Mouse (Mus musculus): ENCODE measurements at regions not wholly inside any gene's neighbourhood (a gene's known extent, or its start where the extent isn't known, plus 50 kb on each side); places are given as distances from the start of the nearest gene placed in this dataset.
"Not testable (repeated sequence)": the region's sequence is repeated elsewhere in the genome, so short reads cannot be mapped to it uniquely, and the experiment has no call there.

DNA sequence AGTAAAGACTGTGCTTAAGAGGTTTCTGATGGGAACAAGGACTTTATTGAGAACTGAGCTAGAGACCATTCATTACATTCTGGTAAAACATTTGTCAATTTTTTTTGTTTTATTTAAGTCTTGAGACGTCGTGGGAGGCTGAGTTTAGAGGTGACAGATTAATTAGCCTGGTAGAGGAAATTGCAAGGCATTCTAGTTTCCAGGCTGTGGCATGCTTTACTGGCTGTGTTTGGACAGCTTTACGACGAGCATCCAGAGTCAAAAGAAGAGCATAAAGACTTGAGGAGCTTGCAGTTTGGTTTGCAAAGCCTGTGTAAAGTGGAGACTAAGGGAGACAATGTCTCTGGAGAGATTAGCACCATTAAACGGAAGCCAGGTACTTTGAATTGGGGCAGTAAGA lies 154.0 kb upstream of the Got2 start:
- no peaks in the 10 kb centered on the region for H3K36me3 ChIP-seq
- no peaks in the 10 kb centered on the region for H3K27me3 ChIP-seq
- ATAC-seq (ENCODE audit: insufficient number of reproducible peaks, insufficient read depth, low FRiP score, low TSS enrichment), result no peak
- no peak overlapping the region for H3K4me2 ChIP-seq (replicated peaks)
- no peak overlapping the region for H3K4me3 ChIP-seq
- H3K27ac ChIP-seq, result no peak overlapping the region
- H3K9ac ChIP-seq, result no peak overlapping the region
- 58% methylated on average over 5 of the region's 5 CpGs for WGBS
- H3K4me1 ChIP-seq, result no peaks in the 10 kb centered on the region
- no peaks in the 10 kb centered on the region for H3K9me3 ChIP-seq

DNA sequence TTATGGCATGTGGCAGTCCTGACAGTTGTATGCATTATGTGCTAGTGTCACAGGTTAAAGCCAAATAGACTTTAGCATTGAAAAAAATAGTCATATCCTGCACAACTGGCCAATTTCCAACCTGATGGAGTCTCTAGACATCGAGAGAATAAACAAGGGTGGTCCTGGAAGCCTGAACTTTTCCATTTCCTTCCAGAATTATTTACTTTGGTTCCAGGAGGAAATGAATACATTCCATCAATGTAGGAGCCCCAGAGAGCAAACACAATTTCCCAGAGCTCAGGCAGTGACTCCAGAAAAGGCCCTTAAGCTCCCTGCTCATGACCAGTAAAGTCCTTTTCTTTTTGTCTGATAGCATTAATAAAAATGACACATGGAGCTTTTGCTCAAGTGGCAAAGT lies 151.9 kb upstream of the Got2 start:
- 52% methylated on average over 1 of the region's 1 CpGs for WGBS
- Histone ChIP-seq H3K9ac (no peak overlapping the region), H3K4me1 (no peaks in the 10 kb centered on the region), H3K4me2 (replicated peaks) (no peak overlapping the region), H3K36me3 (no peaks in the 10 kb centered on the region), H3K4me3 (no peak overlapping the region), H3K27ac (no peak overlapping the region), H3K27me3 (no peaks in the 10 kb centered on the region), H3K9me3 (no peaks in the 10 kb centered on the region)
- no peak for ATAC-seq (ENCODE audit: insufficient number of reproducible peaks, insufficient read depth, low FRiP score, low TSS enrichment)

DNA sequence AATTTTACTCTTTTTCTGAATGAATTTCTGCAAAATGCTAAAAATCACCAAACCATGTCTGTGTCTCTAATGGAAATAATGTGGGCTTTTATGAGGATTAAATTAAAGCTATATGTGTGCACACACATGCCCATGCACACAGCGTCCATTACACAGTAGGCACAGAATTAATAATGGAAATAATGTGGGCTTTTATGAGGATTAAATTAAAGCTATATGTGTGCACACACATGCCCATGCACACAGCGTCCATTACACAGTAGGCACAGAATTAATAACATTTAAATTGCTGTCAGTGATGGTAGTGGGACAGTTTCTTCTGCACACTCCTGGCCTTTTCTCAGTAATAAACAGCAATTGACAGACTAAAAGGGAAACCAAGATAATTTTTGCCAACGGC lies 130.4 kb upstream of the Got2 start:
- H3K4me2 ChIP-seq (replicated peaks); H3K27ac ChIP-seq; H3K27me3 ChIP-seq; H3K9me3 ChIP-seq; H3K4me1 ChIP-seq; H3K36me3 ChIP-seq; ATAC-seq (ENCODE audit: insufficient number of reproducible peaks, insufficient read depth, low FRiP score, low TSS enrichment); H3K4me3 ChIP-seq; H3K9ac ChIP-seq: not testable (repeated sequence)
- 79% methylated on average over 3 of the region's 3 CpGs for WGBS

- no peak overlapping the region for H3K4me2 ChIP-seq (replicated peaks)
- no peaks in the 10 kb centered on the region for H3K9me3 ChIP-seq
- no peak overlapping the region for H3K27ac ChIP-seq
- no peaks in the 10 kb centered on the region for H3K27me3 ChIP-seq
- H3K4me3 ChIP-seq, result no peak overlapping the region
- ATAC-seq (ENCODE audit: insufficient number of reproducible peaks, insufficient read depth, low FRiP score, low TSS enrichment), result no peak
- no peaks in the 10 kb centered on the region for H3K36me3 ChIP-seq
- H3K9ac ChIP-seq, result no peak overlapping the region
- WGBS, result 83% methylated on average over 1 of the region's 1 CpGs
- no peaks in the 10 kb centered on the region for H3K4me1 ChIP-seq
Measured at GRCm38 (mm10) chr8:96012002-96012401, 123.7 kb upstream of the Got2 start.

DNA sequence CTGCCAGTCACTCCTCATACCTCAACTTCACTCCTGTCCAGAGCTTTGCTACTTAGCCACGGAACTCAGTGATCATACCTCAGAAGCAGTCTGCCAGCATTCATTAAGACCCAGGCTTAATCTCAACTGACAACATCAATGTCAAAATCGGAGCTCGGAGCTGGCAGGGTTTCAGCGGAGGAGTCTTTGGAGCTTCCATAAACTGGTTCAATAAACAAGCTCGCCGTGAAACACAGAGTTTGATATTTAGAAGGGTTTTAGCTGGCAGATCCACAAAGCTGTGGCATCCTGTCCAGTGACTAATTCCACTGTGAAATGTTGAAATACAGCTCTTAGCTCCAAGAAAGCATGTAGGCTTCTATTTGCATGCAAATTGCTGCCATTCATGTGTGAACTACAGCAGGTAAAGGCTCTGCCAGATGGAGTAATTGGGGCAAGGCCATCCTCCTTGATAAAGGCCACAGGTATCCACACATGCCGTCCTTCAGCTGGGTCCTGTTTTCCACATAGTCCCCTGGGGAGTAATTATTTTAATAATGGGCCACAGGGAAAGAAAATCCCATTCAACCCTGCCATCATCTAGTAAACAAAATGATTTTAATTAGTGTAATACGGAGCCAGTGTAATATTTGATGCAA lies 103.6 kb upstream of the Got2 start:
- Histone ChIP-seq H3K36me3 (no peaks in the 10 kb centered on the region), H3K4me3 (no peak overlapping the region), H3K9ac (no peak overlapping the region), H3K9me3 (no peaks in the 10 kb centered on the region), H3K27me3 (no peaks in the 10 kb centered on the region), H3K4me1 (0 out of 2 replicates have a peak, but pooled peaks cover 4% of the 10 kb centered on the region), H3K4me2 (replicated peaks) (no peak overlapping the region), H3K27ac (no peak overlapping the region)
- no peak for ATAC-seq (ENCODE audit: insufficient number of reproducible peaks, insufficient read depth, low FRiP score, low TSS enrichment)
- 75% methylated on average over 8 of the region's 8 CpGs for WGBS

DNA sequence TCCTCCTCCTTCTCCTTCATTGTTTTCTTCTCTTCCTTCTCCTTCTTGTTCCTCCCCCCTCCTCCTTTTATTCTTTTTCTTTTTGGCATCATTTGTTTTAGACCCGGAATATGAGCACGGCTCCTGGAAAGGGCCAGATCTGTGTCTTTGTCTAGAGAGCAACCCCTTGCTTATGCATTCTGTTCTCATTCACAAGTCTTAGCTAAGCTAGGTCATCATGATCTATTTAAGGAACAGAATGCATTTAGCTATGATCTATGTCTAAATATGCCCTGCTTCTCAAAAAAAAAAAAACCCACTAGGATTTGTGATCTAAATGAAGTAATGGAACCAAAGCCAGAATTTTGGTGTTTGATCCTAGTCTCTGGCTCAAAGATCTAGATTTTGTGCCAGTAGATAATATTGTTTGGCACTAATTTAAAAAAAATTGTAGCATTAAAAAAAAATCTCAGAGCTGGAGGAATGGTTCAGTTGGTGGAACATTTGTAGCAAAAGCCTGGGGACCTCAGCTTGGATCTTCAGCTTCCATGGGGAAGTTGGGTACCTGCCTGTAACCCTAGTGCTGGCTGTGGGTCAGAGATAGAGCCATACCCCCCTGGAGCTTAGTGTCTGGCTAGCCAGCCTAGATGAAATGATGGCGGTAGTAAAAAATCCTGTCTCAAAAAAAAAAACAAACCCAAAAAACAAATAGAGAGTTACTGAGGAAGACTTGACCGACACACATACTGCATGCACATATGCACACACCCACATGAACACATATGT lies 100.5 kb upstream of the Got2 start:
- no peak for ATAC-seq (ENCODE audit: insufficient number of reproducible peaks, insufficient read depth, low FRiP score, low TSS enrichment)
- no peaks in the 10 kb centered on the region for H3K9me3 ChIP-seq
- WGBS, result 94% methylated on average over 4 of the region's 4 CpGs

DNA sequence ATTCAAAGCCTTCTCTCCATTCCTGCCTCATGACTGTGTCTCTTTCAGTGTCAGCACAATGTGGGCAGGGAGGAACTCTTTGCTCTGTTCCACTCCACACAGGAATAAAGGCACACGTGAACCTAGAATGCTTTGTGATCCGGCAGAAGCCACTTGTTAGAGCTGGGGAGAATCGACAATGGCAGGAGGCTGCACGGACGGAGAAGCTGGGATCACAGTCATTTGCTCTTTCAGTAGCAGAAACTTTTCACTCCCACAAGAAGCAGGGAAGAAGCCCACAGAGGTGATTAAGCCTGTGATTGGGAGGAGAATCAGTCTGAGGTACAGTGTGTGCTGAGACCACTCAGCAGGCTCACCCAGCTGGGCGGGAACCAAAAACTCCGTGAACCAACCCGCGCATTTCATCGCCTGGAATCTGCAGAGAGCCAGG lies 98.7 kb upstream of the Got2 start:
- Histone ChIP-seq H3K4me2 (replicated peaks) (peak overlapping the region; percentile 44), H3K27ac (no peak overlapping the region), H3K4me1 (0 out of 2 replicates have a peak, but pooled peaks cover 4% of the 10 kb centered on the region), H3K27me3 (no peaks in the 10 kb centered on the region), H3K4me3 (peak overlapping the region; percentile 9; the same call in 1 of the 2 replicates), H3K9me3 (no peaks in the 10 kb centered on the region), H3K36me3 (no peaks in the 10 kb centered on the region), H3K9ac (peak overlapping the region; percentile 20; the same call in 1 of the 2 replicates)
- 10% methylated on average over 10 of the region's 10 CpGs for WGBS
- ATAC-seq (ENCODE audit: insufficient number of reproducible peaks, insufficient read depth, low FRiP score, low TSS enrichment), result no peak

More for the DNA sequence above, 100.5 kb upstream of the Got2 start:
- Histone ChIP-seq H3K27ac (no peak overlapping the region), H3K9ac (no peak overlapping the region), H3K36me3 (no peaks in the 10 kb centered on the region), H3K27me3 (no peaks in the 10 kb centered on the region), H3K4me2 (replicated peaks) (no peak overlapping the region), H3K4me1 (0 out of 2 replicates have a peak, but pooled peaks cover 4% of the 10 kb centered on the region), H3K4me3 (no peak overlapping the region)

DNA sequence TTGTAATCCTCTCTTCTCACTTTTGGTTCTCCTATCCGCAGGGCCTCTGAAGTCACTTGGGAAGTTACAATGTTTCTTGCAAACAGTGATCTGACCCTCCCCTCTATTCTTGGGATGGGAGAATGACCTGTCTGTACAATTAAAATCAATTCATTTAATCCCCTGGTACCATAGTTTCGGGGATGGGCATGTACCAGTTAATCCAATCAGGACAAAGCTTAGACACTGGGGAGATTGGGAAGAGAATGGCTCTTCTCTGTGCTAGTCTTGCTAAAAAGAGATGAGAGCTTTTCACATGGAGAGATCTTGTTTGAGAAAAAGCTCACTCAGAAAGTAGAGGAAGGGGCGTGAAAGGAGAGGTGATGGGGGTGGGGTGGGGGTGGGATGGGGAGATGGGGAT lies 98.1 kb upstream of the Got2 start:
- Histone ChIP-seq H3K4me3 (no peak overlapping the region), H3K4me2 (replicated peaks) (peak overlapping the region; percentile 44; the same call in 1 of the 2 replicates), H3K27me3 (no peaks in the 10 kb centered on the region), H3K27ac (no peak overlapping the region), H3K9me3 (no peaks in the 10 kb centered on the region), H3K36me3 (no peaks in the 10 kb centered on the region), H3K4me1 (0 out of 2 replicates have a peak, but pooled peaks cover 4% of the 10 kb centered on the region), H3K9ac (no peak overlapping the region)
- 57% methylated on average over 3 of the region's 3 CpGs for WGBS
- ATAC-seq (ENCODE audit: insufficient number of reproducible peaks, insufficient read depth, low FRiP score, low TSS enrichment), result no peak

DNA sequence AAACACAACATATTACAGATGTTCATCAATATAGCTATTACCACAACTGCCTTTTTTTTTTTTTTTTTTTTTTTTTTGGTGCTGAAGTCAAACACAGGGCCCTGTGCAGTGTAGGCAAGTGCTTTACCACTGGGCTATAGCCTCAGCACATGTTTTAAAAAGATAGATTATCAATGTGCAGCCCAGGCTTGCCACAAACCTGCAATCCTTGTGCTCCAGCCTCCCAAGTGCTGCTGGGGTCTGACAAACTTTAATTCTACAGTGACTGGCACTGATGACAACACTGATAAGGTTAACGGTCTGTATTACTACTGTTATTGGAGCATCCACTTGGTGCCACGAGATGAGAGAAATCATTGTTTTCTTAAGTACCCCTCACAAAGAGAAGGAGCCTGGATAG lies 95.3 kb upstream of the Got2 start:
- H3K9me3 ChIP-seq, result no peaks in the 10 kb centered on the region
- 44% methylated on average over 2 of the region's 2 CpGs for WGBS
- ATAC-seq (ENCODE audit: insufficient number of reproducible peaks, insufficient read depth, low FRiP score, low TSS enrichment), result no peak
- no peaks in the 10 kb centered on the region for H3K36me3 ChIP-seq
- H3K4me3 ChIP-seq, result no peak overlapping the region
- no peaks in the 10 kb centered on the region for H3K27me3 ChIP-seq
- H3K9ac ChIP-seq, result no peak overlapping the region
- H3K4me1 ChIP-seq, result 0 out of 2 replicates have a peak, but pooled peaks cover 4% of the 10 kb centered on the region
- H3K4me2 ChIP-seq (replicated peaks), result no peak overlapping the region
- no peak overlapping the region for H3K27ac ChIP-seq

- no peaks in the 10 kb centered on the region for H3K36me3 ChIP-seq
- H3K4me3 ChIP-seq, result no peak overlapping the region
- H3K4me1 ChIP-seq, result no peaks in the 10 kb centered on the region
- H3K9ac ChIP-seq, result no peak overlapping the region
- no peaks in the 10 kb centered on the region for H3K9me3 ChIP-seq
- 15% methylated on average over 2 of the region's 2 CpGs for WGBS
- no peak overlapping the region for H3K27ac ChIP-seq
- no peak for ATAC-seq (ENCODE audit: insufficient number of reproducible peaks, insufficient read depth, low FRiP score, low TSS enrichment)
- H3K4me2 ChIP-seq (replicated peaks), result no peak overlapping the region
- no peaks in the 10 kb centered on the region for H3K27me3 ChIP-seq
Measured at GRCm38 (mm10) chr8:95980405-95980804, 92.1 kb upstream of the Got2 start.

DNA sequence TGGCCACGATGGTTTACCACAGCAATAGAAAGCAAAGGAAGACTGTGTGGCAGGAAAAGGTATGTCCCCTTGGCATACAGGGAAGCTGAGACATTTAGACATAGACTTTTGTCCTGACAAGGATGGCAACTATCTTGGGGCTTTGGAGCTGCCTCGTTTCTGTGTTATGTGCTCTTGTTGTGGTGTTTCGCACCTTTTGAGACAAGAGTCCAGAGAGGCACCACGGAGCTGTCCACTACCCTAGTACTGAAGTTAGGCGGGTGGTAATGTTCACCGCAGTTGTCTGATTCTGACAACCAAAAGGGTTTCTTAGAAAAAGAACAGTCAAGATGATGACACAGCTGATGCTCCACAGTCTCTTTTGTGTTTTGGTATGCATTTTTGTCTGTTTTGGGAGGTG lies 90.9 kb upstream of the Got2 start:
- no peak overlapping the region for H3K9ac ChIP-seq
- no peak overlapping the region for H3K4me3 ChIP-seq
- no peak overlapping the region for H3K4me2 ChIP-seq (replicated peaks)
- ATAC-seq (ENCODE audit: insufficient number of reproducible peaks, insufficient read depth, low FRiP score, low TSS enrichment), result no peak
- peaks cover 3% of the 10 kb centered on the region; the same call in 1 of the 2 replicates for H3K4me1 ChIP-seq
- 52% methylated on average over 6 of the region's 6 CpGs for WGBS
- no peaks in the 10 kb centered on the region for H3K9me3 ChIP-seq
- no peaks in the 10 kb centered on the region for H3K36me3 ChIP-seq
- H3K27ac ChIP-seq, result no peak overlapping the region
- no peaks in the 10 kb centered on the region for H3K27me3 ChIP-seq

DNA sequence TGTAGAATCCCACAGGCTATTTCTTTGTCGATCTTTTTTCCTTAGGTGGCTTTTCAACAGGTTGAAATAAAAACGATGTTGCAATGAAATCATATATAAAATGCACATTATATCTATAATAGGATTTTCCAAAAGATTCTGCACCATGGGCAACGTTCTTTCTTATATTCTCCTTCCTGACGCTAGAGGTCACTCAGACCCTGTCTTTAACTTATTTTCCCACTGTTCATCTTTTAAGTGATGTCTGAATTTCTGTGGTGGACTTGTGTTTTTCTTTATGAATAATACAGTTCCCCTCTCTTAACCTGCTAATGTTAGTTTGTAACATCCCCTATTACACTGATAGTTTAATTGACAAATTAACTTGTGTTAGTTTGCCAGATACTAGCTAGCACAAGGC lies 86.5 kb upstream of the Got2 start:
- 15% methylated on average over 4 of the region's 4 CpGs for WGBS
- no peaks in the 10 kb centered on the region for H3K9me3 ChIP-seq
- H3K9ac ChIP-seq, result no peak overlapping the region
- peaks cover 10% of the 10 kb centered on the region; the same call in 1 of the 2 replicates for H3K4me1 ChIP-seq
- no peak overlapping the region for H3K4me3 ChIP-seq
- H3K27me3 ChIP-seq, result no peaks in the 10 kb centered on the region
- H3K36me3 ChIP-seq, result no peaks in the 10 kb centered on the region
- H3K4me2 ChIP-seq (replicated peaks), result no peak overlapping the region
- no peak overlapping the region for H3K27ac ChIP-seq
- no peak for ATAC-seq (ENCODE audit: insufficient number of reproducible peaks, insufficient read depth, low FRiP score, low TSS enrichment)

Data from embryonic facial prominence, embryonic 12.5 days (tissue).